Mouse (Mus musculus): ENCODE measurements around the gene Gm20388. TPM values are rescaled to one million over a fixed set of nuclear protein-coding genes. Genes with fewer than 3 reads are reported as not detected.

Gene Gm20388
- polyA plus RNA-seq, 1 experiment = 10.6 TPM

DNA sequence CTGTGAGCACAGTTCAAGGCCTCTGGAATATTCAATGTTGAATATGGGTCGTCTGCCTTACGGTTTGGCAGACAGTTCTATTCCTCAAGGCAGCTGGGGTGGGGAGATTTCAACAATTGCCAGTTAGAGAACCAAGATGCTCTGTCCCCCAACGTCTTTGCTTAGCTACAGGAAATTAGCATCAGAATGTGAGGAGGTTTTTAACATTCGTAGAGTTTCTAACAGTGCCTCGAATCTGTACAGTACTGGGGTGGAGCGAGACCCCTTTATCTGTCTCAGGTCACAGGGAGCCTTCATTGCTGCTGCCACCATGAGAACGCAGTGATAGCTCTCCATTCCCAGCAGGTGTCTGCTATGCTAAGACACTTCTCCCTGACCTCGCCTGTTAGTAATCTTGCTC is 3465.5 kb downstream of the Gm20388 start:
- Histone ChIP-seq H3K4me1 (ENCODE audit: control insufficient read depth, insufficient read depth, low read length) (no peaks in the 10 kb centered on the region; the same call in 1 of the 2 replicates), H3K4me3 (replicated peaks; ENCODE audit: control insufficient read depth, low read depth, low read length) (no peak overlapping the region), H3K27ac (ENCODE audit: control insufficient read depth, insufficient read depth, low read depth, low read length, poor library complexity) (no peak overlapping the region)
- 74% methylated on average over 8 of the region's 8 CpGs for WGBS
- TF ChIP-seq POLR2A (IDR thresholded peaks at IDR 0.05; ENCODE audit: borderline replicate concordance, control insufficient read depth, low read depth, low read length) (no peak), CTCF (IDR thresholded peaks at IDR 0.05; ENCODE audit: control insufficient read depth, insufficient read depth, low read length) (no peak)

GRCm38 (mm10) chr8:123381711-123382110 is 3471.1 kb downstream of the Gm20388 start:
- TF ChIP-seq CTCF (IDR thresholded peaks at IDR 0.05; ENCODE audit: control insufficient read depth, insufficient read depth, low read length) (no peak), POLR2A (IDR thresholded peaks at IDR 0.05; ENCODE audit: borderline replicate concordance, control insufficient read depth, low read depth, low read length) (no peak)
- Histone ChIP-seq H3K4me1 (ENCODE audit: control insufficient read depth, insufficient read depth, low read length) (no peaks in the 10 kb centered on the region), H3K27ac (ENCODE audit: control insufficient read depth, insufficient read depth, low read depth, low read length, poor library complexity) (no peak overlapping the region), H3K4me3 (replicated peaks; ENCODE audit: control insufficient read depth, low read depth, low read length) (no peak overlapping the region)
- 91% methylated on average over 4 of the region's 4 CpGs for WGBS

- WGBS = 79% methylated on average over 8 of the region's 8 CpGs
- Histone ChIP-seq H3K4me1 (ENCODE audit: control insufficient read depth, insufficient read depth, low read length) (no peaks in the 10 kb centered on the region), H3K27ac (ENCODE audit: control insufficient read depth, insufficient read depth, low read depth, low read length, poor library complexity) (no peak overlapping the region), H3K4me3 (replicated peaks; ENCODE audit: control insufficient read depth, low read depth, low read length) (no peak overlapping the region)
- TF ChIP-seq POLR2A (IDR thresholded peaks at IDR 0.05; ENCODE audit: borderline replicate concordance, control insufficient read depth, low read depth, low read length) = no peak
- TF ChIP-seq CTCF (IDR thresholded peaks at IDR 0.05; ENCODE audit: control insufficient read depth, insufficient read depth, low read length) = no peak
Observed at GRCm38 (mm10) chr8:123382516-123382915, 3471.9 kb downstream of the Gm20388 start.

DNA sequence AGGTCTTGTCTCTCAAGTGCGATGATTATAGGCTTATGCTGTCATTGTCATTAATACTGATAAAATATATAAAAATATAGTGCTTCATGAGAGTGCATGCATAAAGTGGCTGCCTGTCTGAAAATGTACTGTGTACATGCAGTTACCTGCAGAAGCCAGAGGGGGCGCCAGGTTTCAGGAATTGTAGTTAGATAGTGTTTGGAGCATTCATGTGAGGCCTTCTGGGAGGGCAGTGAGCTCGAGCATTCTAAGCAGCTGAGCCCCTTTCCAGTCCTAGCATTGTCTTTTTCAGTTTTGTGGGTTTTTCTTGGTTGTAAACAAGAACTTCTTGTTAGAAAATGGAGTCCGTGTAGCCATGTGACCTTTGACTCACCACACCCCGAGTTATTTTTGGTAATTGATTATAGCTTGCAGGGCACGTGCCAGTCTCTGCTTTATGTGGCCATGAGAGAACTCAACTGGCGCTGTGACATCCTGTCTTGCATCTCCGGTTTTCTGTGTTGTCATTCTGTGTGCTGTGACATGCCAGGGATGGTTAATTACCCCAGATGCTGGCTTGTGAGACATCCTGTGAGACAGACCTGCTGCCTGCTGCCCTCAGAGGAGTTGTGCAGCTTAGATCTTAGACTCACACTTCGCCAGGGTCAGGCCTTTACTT is 3474.4 kb downstream of the Gm20388 start:
- H3K27ac ChIP-seq (ENCODE audit: control insufficient read depth, insufficient read depth, low read depth, low read length, poor library complexity) = no peak overlapping the region

GRCm38 (mm10) chr8:123387041-123387440 is 3476.4 kb downstream of the Gm20388 start:
- 84% methylated on average over 3 of the region's 3 CpGs for WGBS
- H3K4me1 ChIP-seq (ENCODE audit: control insufficient read depth, insufficient read depth, low read length) = no peaks in the 10 kb centered on the region
- H3K27ac ChIP-seq (ENCODE audit: control insufficient read depth, insufficient read depth, low read depth, low read length, poor library complexity) = no peak overlapping the region
- TF ChIP-seq POLR2A (IDR thresholded peaks at IDR 0.05; ENCODE audit: borderline replicate concordance, control insufficient read depth, low read depth, low read length) (no peak), CTCF (IDR thresholded peaks at IDR 0.05; ENCODE audit: control insufficient read depth, insufficient read depth, low read length) (no peak)
- no peak overlapping the region for H3K4me3 ChIP-seq (replicated peaks; ENCODE audit: control insufficient read depth, low read depth, low read length)

More for the DNA sequence above, 3474.4 kb downstream of the Gm20388 start:
- 66% methylated on average over 9 of the region's 9 CpGs for WGBS
- Histone ChIP-seq H3K4me1 (ENCODE audit: control insufficient read depth, insufficient read depth, low read length) (no peaks in the 10 kb centered on the region), H3K4me3 (replicated peaks; ENCODE audit: control insufficient read depth, low read depth, low read length) (no peak overlapping the region)
- TF ChIP-seq CTCF (IDR thresholded peaks at IDR 0.05; ENCODE audit: control insufficient read depth, insufficient read depth, low read length) = peak; percentile 18; the same call in 1 of the 2 replicates
- no peak for TF ChIP-seq POLR2A (IDR thresholded peaks at IDR 0.05; ENCODE audit: borderline replicate concordance, control insufficient read depth, low read depth, low read length)

DNA sequence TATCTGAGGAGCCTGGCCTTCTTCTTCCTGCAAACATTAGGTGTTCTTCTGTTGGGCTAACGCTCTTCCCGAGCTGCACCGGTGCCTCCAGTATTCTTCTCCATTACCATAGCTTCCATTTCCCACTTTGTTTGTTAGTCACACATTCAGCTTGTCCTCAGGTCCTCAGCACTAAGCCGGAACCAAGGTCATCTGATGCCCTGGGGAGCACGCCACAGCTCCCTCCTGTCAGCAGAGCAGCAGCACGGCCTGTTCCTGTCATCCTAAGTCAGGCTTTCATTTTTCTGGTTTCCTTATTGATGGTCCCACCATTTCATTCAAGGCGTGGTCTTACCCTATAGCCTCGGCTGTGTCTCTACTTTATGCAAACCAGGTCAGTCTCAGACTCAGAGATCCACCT is 3477.2 kb downstream of the Gm20388 start:
- H3K4me1 ChIP-seq (ENCODE audit: control insufficient read depth, insufficient read depth, low read length) = no peaks in the 10 kb centered on the region
- TF ChIP-seq POLR2A (IDR thresholded peaks at IDR 0.05; ENCODE audit: borderline replicate concordance, control insufficient read depth, low read depth, low read length) (no peak), CTCF (IDR thresholded peaks at IDR 0.05; ENCODE audit: control insufficient read depth, insufficient read depth, low read length) (no peak)
- WGBS = 86% methylated on average over 8 of the region's 8 CpGs
- no peak overlapping the region for H3K27ac ChIP-seq (ENCODE audit: control insufficient read depth, insufficient read depth, low read depth, low read length, poor library complexity)
- H3K4me3 ChIP-seq (replicated peaks; ENCODE audit: control insufficient read depth, low read depth, low read length) = no peak overlapping the region

- no peak for TF ChIP-seq POLR2A (IDR thresholded peaks at IDR 0.05; ENCODE audit: borderline replicate concordance, control insufficient read depth, low read depth, low read length)
- no peak for TF ChIP-seq CTCF (IDR thresholded peaks at IDR 0.05; ENCODE audit: control insufficient read depth, insufficient read depth, low read length)
- Histone ChIP-seq H3K4me1 (ENCODE audit: control insufficient read depth, insufficient read depth, low read length) (no peaks in the 10 kb centered on the region), H3K4me3 (replicated peaks; ENCODE audit: control insufficient read depth, low read depth, low read length) (no peak overlapping the region), H3K27ac (ENCODE audit: control insufficient read depth, insufficient read depth, low read depth, low read length, poor library complexity) (no peak overlapping the region)
- 87% methylated on average over 7 of the region's 7 CpGs for WGBS
Observed at GRCm38 (mm10) chr8:123389026-123389425, 3478.4 kb downstream of the Gm20388 start.

DNA sequence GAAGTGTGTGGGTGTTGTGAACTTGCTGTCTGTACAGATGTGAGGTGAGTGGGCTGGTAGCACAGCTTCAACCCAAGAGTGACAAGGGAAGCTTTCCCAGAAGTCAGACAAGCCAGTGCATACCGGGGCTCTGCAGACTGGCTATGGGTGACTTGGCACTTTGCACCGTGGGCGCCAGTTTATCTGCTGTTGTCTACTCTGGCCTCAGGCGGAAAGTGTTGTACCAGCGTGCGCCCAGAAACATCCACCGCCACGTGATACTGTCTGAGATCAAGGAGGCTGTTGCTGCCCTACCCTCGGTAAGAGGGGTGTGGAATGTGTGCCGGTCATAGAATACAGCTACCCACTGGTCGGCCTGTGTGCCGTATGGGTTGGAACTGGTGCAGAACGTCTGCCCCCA is 3487.7 kb downstream of the Gm20388 start:
- Histone ChIP-seq H3K4me1 (ENCODE audit: control insufficient read depth, insufficient read depth, low read length) (no peaks in the 10 kb centered on the region), H3K4me3 (replicated peaks; ENCODE audit: control insufficient read depth, low read depth, low read length) (no peak overlapping the region), H3K27ac (ENCODE audit: control insufficient read depth, insufficient read depth, low read depth, low read length, poor library complexity) (no peak overlapping the region)
- TF ChIP-seq CTCF (IDR thresholded peaks at IDR 0.05; ENCODE audit: control insufficient read depth, insufficient read depth, low read length) = no peak
- TF ChIP-seq POLR2A (IDR thresholded peaks at IDR 0.05; ENCODE audit: borderline replicate concordance, control insufficient read depth, low read depth, low read length) = no peak
- 70% methylated on average over 13 of the region's 13 CpGs for WGBS

DNA sequence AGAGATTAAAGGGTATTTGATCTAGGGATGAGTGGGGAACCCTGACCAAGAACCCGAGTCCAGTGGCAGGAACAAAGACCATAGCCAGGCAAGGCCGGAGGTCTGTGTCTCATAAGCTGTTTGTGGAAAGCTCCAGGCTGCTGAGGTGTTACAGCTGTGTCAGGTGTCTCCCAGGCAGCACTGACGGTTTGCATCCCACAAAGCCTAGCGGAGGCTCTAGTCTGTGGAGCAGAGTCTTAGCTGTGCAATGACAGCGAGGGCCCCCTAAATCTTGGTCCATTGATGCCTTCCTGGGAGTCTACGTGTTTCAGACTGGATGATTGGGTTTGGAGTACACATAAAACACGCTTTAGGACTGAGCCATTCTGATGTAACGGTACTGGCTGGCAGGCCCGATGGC is 3491.3 kb downstream of the Gm20388 start:
- 88% methylated on average over 9 of the region's 9 CpGs for WGBS
- no peak overlapping the region for H3K4me3 ChIP-seq (replicated peaks; ENCODE audit: control insufficient read depth, low read depth, low read length)
- H3K4me1 ChIP-seq (ENCODE audit: control insufficient read depth, insufficient read depth, low read length) = no peaks in the 10 kb centered on the region
- no peak overlapping the region for H3K27ac ChIP-seq (ENCODE audit: control insufficient read depth, insufficient read depth, low read depth, low read length, poor library complexity)
- TF ChIP-seq CTCF (IDR thresholded peaks at IDR 0.05; ENCODE audit: control insufficient read depth, insufficient read depth, low read length) (no peak), POLR2A (IDR thresholded peaks at IDR 0.05; ENCODE audit: borderline replicate concordance, control insufficient read depth, low read depth, low read length) (no peak)

Data from bone marrow, adult 2 months (tissue).